Mouse (Mus musculus) liver, embryonic 14.5 days (tissue): ENCODE measurements around the gene Prkag1.

Experiments used
- CTCF ChIP-seq: IDR thresholded peaks from 2 replicates; pipeline ENCODE4 v1.5.1; 2016; ENCODE audit warnings: antibody characterized with exemption, low read depth, control low read depth
- EP300 ChIP-seq: IDR thresholded peaks from 2 replicates; pipeline ENCODE4 v1.6.1; 2016; ENCODE audit warnings: antibody characterized with exemption, low read depth

DNA sequence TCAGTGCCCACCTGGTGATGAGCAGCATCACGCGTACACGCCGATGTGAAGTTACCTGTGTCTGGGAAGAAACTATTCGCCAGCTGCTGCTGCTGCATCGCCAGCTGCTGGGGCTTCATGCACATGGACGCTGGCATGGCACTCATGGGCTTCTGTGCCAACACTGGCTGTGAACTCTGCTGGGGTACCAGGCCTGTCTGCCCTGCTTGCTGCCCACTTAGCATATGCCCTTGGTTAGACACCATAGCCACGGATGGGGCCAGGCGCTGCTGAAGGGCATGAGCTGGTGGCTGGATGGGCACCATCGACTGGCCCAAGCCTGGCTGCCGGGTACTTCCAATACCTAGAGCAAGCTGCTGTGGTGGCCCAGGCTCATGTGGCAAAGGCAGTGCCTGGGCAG, 17.8 kb upstream of the Prkag1 start:
- TF ChIP-seq EP300 (no peak), CTCF (no peak)
